Mouse (Mus musculus) heart, adult 2 months (tissue): ENCODE measurements around the gene Pacsin2.

Experiments
- CTCF ChIP-seq: fragments of 200-600 bp; IDR thresholded peaks from 2 replicates; pipeline ENCODE4 v1.8.1; 2022; ENCODE audit warnings: antibody characterized with exemption, mild to moderate bottlenecking, moderate library complexity
- EP300 ChIP-seq: fragments of 200-500 bp; IDR thresholded peaks from 2 replicates; pipeline ENCODE4 v1.6.1; 2011; ENCODE audit warnings: low read depth, low read length, control low read depth; ENCODE audit not compliant: insufficient read depth
- POLR2A ChIP-seq: fragments of 200-500 bp; IDR thresholded peaks from 2 replicates; pipeline ENCODE4 v1.6.1; 2011; ENCODE audit warnings: mild to moderate bottlenecking, low read depth, low read length, control low read depth; ENCODE audit not compliant: insufficient read depth

GRCm38 (mm10) chr15:83464905-83465650 is 672 bp upstream of the Pacsin2 start:
- no peak for TF ChIP-seq POLR2A
- TF ChIP-seq CTCF, result peak; percentile 56
- TF ChIP-seq EP300, result no peak
